Mouse (Mus musculus) ES-Bruce4 (cell line): Measurements from ENCODE around the gene Map7d2.

Experiments
- CTCF ChIP-seq: IDR thresholded peaks from one replicate; pipeline ENCODE4 v1.8.1; 2011; ENCODE audit warnings: low read depth, low read length
- EP300 ChIP-seq: IDR thresholded peaks from 2 replicates; pipeline ENCODE4 v1.6.1; 2011; ENCODE audit warnings: low read depth, low read length; ENCODE audit not compliant: insufficient read depth
- POLR2A ChIP-seq: IDR thresholded peaks from one replicate; pipeline ENCODE4 v1.8.1; 2011; ENCODE audit warnings: low read length; ENCODE audit not compliant: insufficient read depth

GRCm38 (mm10) chrX:159474799-159475198 lies 60.4 kb downstream of the Map7d2 start:
- no peak for TF ChIP-seq POLR2A
- TF ChIP-seq CTCF: no peak
- no peak for TF ChIP-seq EP300
